ENCODE assay signal across 11 mouse cellular contexts in the genomic region with DNA sequence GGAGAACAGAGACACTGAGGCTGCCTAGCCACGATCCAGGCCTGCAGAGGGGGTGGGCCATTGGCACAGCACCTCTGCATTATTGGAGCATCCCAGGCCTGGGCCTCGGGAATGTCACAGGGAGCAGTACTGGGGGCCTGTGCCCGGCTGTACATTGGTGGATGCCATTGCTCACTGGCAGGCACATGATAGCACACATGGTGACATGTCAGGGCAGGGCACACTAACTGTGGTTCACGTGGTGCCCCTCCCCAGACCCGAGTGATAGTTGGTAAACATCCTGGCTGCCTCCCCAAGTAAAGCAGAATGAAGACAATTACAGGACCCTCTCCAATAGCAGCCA. TPM values are rescaled to one million over a fixed set of nuclear protein-coding genes. Genes with fewer than 3 reads are reported as not detected.
DNase-seq lines count a peak whose midpoint lies in the region; ATAC-seq and TF ChIP-seq lines count a peak whose summit lies in the region.
"Had no signal": no experiment of that assay in that cellular context is flagged by ENCODE, and none has a peak within 500 bp of the region (broad histone marks: within the 10 kb centered on the region; RNA-seq: fewer than 3 reads in every experiment).

No protein-coding gene starts in this region.

- 77% methylated on average over 5 of the region's 5 CpGs for WGBS in liver, embryonic 13.5 days (ENCODE audit: insufficient replicate concordance)
- 83% methylated on average over 5 of the region's 5 CpGs for WGBS in liver, embryonic 11.5 days
- WGBS in embryonic facial prominence, embryonic 10.5 days, result 84% methylated on average over 5 of the region's 5 CpGs

- peak overlapping the region; percentile 96; the same call in 1 of the 2 replicates for H3K4me3 ChIP-seq in gastrocnemius, adult 2 months
- 0 out of 2 replicates have a peak overlapping the region, but pooled peaks have one; percentile 90 for H3K4me3 ChIP-seq in liver, embryonic 13.5 days (replicated peaks)
- no peak overlapping the region for H3K4me3 ChIP-seq in liver, embryonic 11.5 days (ENCODE audit: low read depth, low read length)
- H3K4me3 ChIP-seq in C2C12 (ENCODE audit: insufficient read depth, poor library complexity, severe bottlenecking), result no peak overlapping the region
- peak overlapping the region; percentile 99 for H3K4me3 ChIP-seq in embryonic facial prominence, embryonic 10.5 days

- H3K4me1 ChIP-seq in liver, embryonic 13.5 days (replicated peaks), result peaks cover 36% of the 10 kb centered on the region
- H3K4me1 ChIP-seq in liver, embryonic 11.5 days (replicated peaks; ENCODE audit: control insufficient read depth, insufficient read depth, low read length), result peaks cover 12% of the 10 kb centered on the region
- H3K4me1 ChIP-seq in embryonic facial prominence, embryonic 10.5 days, result peaks cover 25% of the 10 kb centered on the region

- no peak overlapping the region for H3K27ac ChIP-seq in gastrocnemius, adult 2 months
- no peak overlapping the region for H3K27ac ChIP-seq in liver, embryonic 13.5 days
- no peak overlapping the region for H3K27ac ChIP-seq in liver, embryonic 11.5 days (ENCODE audit: low read depth, low read length)
- no peak overlapping the region for H3K27ac ChIP-seq in embryonic facial prominence, embryonic 10.5 days (replicated peaks)

- no peaks in the 10 kb centered on the region for H3K27me3 ChIP-seq in liver, embryonic 13.5 days
- no peaks in the 10 kb centered on the region for H3K27me3 ChIP-seq in liver, embryonic 11.5 days (replicated peaks; ENCODE audit: control insufficient read depth, insufficient read depth, low read length)
- H3K27me3 ChIP-seq in C2C12 (ENCODE audit: control insufficient read depth, insufficient read depth, insufficient read length), result no peaks in the 10 kb centered on the region
- H3K27me3 ChIP-seq in embryonic facial prominence, embryonic 10.5 days (replicated peaks; ENCODE audit: low read depth, poor library complexity, severe bottlenecking), result no peaks in the 10 kb centered on the region

- H3K79me2 ChIP-seq in C2C12 (ENCODE audit: control insufficient read depth, insufficient read depth), result peaks cover 36% of the 10 kb centered on the region

- H3K9ac ChIP-seq in liver, embryonic 13.5 days, result peak overlapping the region; percentile 88; the same call in 1 of the 2 replicates
- H3K9ac ChIP-seq in liver, embryonic 11.5 days (ENCODE audit: low read depth, low read length), result no peak overlapping the region; the same call in 1 of the 2 replicates

- H3K9me3 ChIP-seq in liver, embryonic 13.5 days (replicated peaks), result no peaks in the 10 kb centered on the region
- no peaks in the 10 kb centered on the region for H3K9me3 ChIP-seq in liver, embryonic 11.5 days (ENCODE audit: control insufficient read depth, low read length)
- H3K9me3 ChIP-seq in embryonic facial prominence, embryonic 10.5 days, result no peaks in the 10 kb centered on the region

- H3K4me2 ChIP-seq in liver, embryonic 13.5 days, result peak overlapping the region; percentile 96
- H3K4me2 ChIP-seq in liver, embryonic 11.5 days, result no peak overlapping the region; the same call in 1 of the 2 replicates

- intact Hi-C loops in gastrocnemius, adult 2 months (cut with DNase I), result no loop called here

- peaks cover 57% of the 10 kb centered on the region for H3K36me3 ChIP-seq in liver, embryonic 13.5 days
- peaks cover 40% of the 10 kb centered on the region for H3K36me3 ChIP-seq in liver, embryonic 11.5 days (ENCODE audit: control insufficient read depth, insufficient read depth, low read length)
- peaks cover 26% of the 10 kb centered on the region for H3K36me3 ChIP-seq in C2C12 (ENCODE audit: control insufficient read depth, insufficient read depth)
- peaks cover 71% of the 10 kb centered on the region for H3K36me3 ChIP-seq in embryonic facial prominence, embryonic 10.5 days (replicated peaks)

- ATAC-seq in liver, embryonic 13.5 days (ENCODE audit: low read depth), result no peak
- no peak for ATAC-seq in liver, embryonic 11.5 days (replicated peaks; ENCODE audit: low FRiP score)

- TF ChIP-seq CTCF in gastrocnemius, adult 2 months (IDR thresholded peaks at IDR 0.05), result no peak
- no peak for TF ChIP-seq CTCF in C2C12 (IDR thresholded peaks at IDR 0.05; ENCODE audit: control insufficient read depth, insufficient read depth, insufficient read length)

- H3K79me3 ChIP-seq in C2C12 (ENCODE audit: low read depth), result peaks cover 18% of the 10 kb centered on the region

- DNase-seq in gastrocnemius, adult 2 months, result no peak
- DNase-seq in gastrocnemius, postnatal 10 days, result no peak
- no peak for DNase-seq in liver, embryonic 13.5 days
- no peak for DNase-seq in liver, embryonic 11.5 days (ENCODE audit: low spot score)
- DNase-seq in embryonic facial prominence, embryonic 10.5 days (ENCODE audit: low spot score), result no peak
- DNase-seq in adrenal gland, postnatal 36 days, result no peak
- DNase-seq: adrenal gland, postnatal 10 days; heart, postnatal 4 days; kidney, postnatal 14 days; right cerebral cortex, postnatal 4 days had no signal

- H3ac ChIP-seq in C2C12 (ENCODE audit: control insufficient read depth, insufficient read length, low read depth), result peak overlapping the region; percentile 32

TF ChIP-seq in C2C12, 6 proteins besides CTCF, POLR2A, EP300 and RAD21:
- TF ChIP-seq MYOG (IDR thresholded peaks at IDR 0.05; ENCODE audit: control insufficient read depth, extremely low read depth, insufficient read length) (no peak), FOSL1 (IDR thresholded peaks at IDR 0.05; ENCODE audit: insufficient read depth, low read length, poor library complexity, severe bottlenecking) (no peak), MAX (IDR thresholded peaks at IDR 0.05) (no peak), CEBPB (IDR thresholded peaks at IDR 0.05; ENCODE audit: low read depth) (no peak)

RNA-seq across cellular contexts. Expression of gene Dda1, which starts 1.9 kb away (rescaled TPM):
- total RNA-seq in gastrocnemius, adult 2 months (2021), result 10 to 100 TPM; 26.8 to 31.1 TPM
- 10 to 100 TPM; 34.8 to 35.8 TPM for total RNA-seq in gastrocnemius, postnatal 10 days (2021)
- polyA plus RNA-seq in liver, embryonic 13.5 days (2015; fragmentation: Nextera tagmentation; extraction: Ambion mirVana), result 50.9 and 51.6 TPM in 2 replicates
- polyA plus RNA-seq in liver, embryonic 11.5 days (2014; fragmentation: Nextera tagmentation; extraction: Ambion mirVana), result 94.1 and 98.2 TPM in 2 replicates
- polyA plus RNA-seq in C2C12 (2012; fragmentation: generic; extraction: Trizol), result 104 TPM
- 131 and 134 TPM in 2 replicates for polyA plus RNA-seq in embryonic facial prominence, embryonic 10.5 days (2016; fragmentation: Nextera tagmentation; extraction: Ambion mirVana)
- total RNA-seq in adrenal gland, postnatal 36 days (2021), result 10 to 100 TPM; 57.7 to 62.3 TPM

RNA-seq across cellular contexts. Expression of gene Mrpl34, which starts 6.1 kb away (rescaled TPM):
- total RNA-seq in gastrocnemius, adult 2 months (2021), result 10 to 100 TPM; 59.1 to 84.3 TPM
- 10 to 100 TPM; 34.7 to 39.7 TPM for total RNA-seq in gastrocnemius, postnatal 10 days (2021)
- 154 and 157 TPM in 2 replicates for polyA plus RNA-seq in liver, embryonic 13.5 days (2015; fragmentation: Nextera tagmentation; extraction: Ambion mirVana)
- 215 and 229 TPM in 2 replicates for polyA plus RNA-seq in liver, embryonic 11.5 days (2014; fragmentation: Nextera tagmentation; extraction: Ambion mirVana)
- 121 TPM for polyA plus RNA-seq in C2C12 (2012; fragmentation: generic; extraction: Trizol)
- 223 and 236 TPM in 2 replicates for polyA plus RNA-seq in embryonic facial prominence, embryonic 10.5 days (2016; fragmentation: Nextera tagmentation; extraction: Ambion mirVana)
- 100 to 1,000 TPM in 1 of 2 experiments, 10 to 100 TPM in 1; 91.9 to 111 TPM for total RNA-seq in adrenal gland, postnatal 36 days (2021)

RNA-seq across cellular contexts. Expression of gene Abhd8, which starts 7.4 kb away (rescaled TPM):
- 10 to 100 TPM; 22.5 to 24.9 TPM for total RNA-seq in gastrocnemius, adult 2 months (2021)
- 10 to 100 TPM; 36.1 to 38.9 TPM for total RNA-seq in gastrocnemius, postnatal 10 days (2021)
- polyA plus RNA-seq in liver, embryonic 13.5 days (2015; fragmentation: Nextera tagmentation; extraction: Ambion mirVana), result 12.3 and 13.2 TPM in 2 replicates
- polyA plus RNA-seq in liver, embryonic 11.5 days (2014; fragmentation: Nextera tagmentation; extraction: Ambion mirVana), result 20.6 and 21.4 TPM in 2 replicates
- 73.6 TPM for polyA plus RNA-seq in C2C12 (2012; fragmentation: generic; extraction: Trizol)
- 66.4 and 69.4 TPM in 2 replicates for polyA plus RNA-seq in embryonic facial prominence, embryonic 10.5 days (2016; fragmentation: Nextera tagmentation; extraction: Ambion mirVana)
- 10 to 100 TPM; 56.6 to 81.2 TPM for total RNA-seq in adrenal gland, postnatal 36 days (2021)

RNA-seq across cellular contexts. Expression of gene Ano8, which starts 14.9 kb away (rescaled TPM):
- 10 to 100 TPM; 16.0 to 17.0 TPM for total RNA-seq in gastrocnemius, adult 2 months (2021)
- 10 to 100 TPM; 16.6 to 20.1 TPM for total RNA-seq in gastrocnemius, postnatal 10 days (2021)
- polyA plus RNA-seq in liver, embryonic 13.5 days (2015; fragmentation: Nextera tagmentation; extraction: Ambion mirVana), result 0.12 and 0.14 TPM in 2 replicates
- polyA plus RNA-seq in liver, embryonic 11.5 days (2014; fragmentation: Nextera tagmentation; extraction: Ambion mirVana), result 0.60 and 0.96 TPM in 2 replicates
- polyA plus RNA-seq in C2C12 (2012; fragmentation: generic; extraction: Trizol), result 22.1 TPM
- 2.4 and 3.2 TPM in 2 replicates for polyA plus RNA-seq in embryonic facial prominence, embryonic 10.5 days (2016; fragmentation: Nextera tagmentation; extraction: Ambion mirVana)
- 10 to 100 TPM; 14.0 to 15.1 TPM for total RNA-seq in adrenal gland, postnatal 36 days (2021)

RNA-seq across cellular contexts. Expression of gene Gtpbp3, which starts 17.0 kb away (rescaled TPM):
- 10 to 100 TPM; 10.1 to 10.7 TPM for total RNA-seq in gastrocnemius, adult 2 months (2021)
- 10 to 100 TPM in 1 of 2 experiments, 1 to 10 TPM in 1; 8.8 to 12.4 TPM for total RNA-seq in gastrocnemius, postnatal 10 days (2021)
- 6.8 and 7.3 TPM in 2 replicates for polyA plus RNA-seq in liver, embryonic 13.5 days (2015; fragmentation: Nextera tagmentation; extraction: Ambion mirVana)
- polyA plus RNA-seq in liver, embryonic 11.5 days (2014; fragmentation: Nextera tagmentation; extraction: Ambion mirVana), result 9.5 and 10.4 TPM in 2 replicates
- polyA plus RNA-seq in C2C12 (2012; fragmentation: generic; extraction: Trizol), result 21.4 TPM
- polyA plus RNA-seq in embryonic facial prominence, embryonic 10.5 days (2016; fragmentation: Nextera tagmentation; extraction: Ambion mirVana), result 24.5 and 25.3 TPM in 2 replicates
- total RNA-seq in adrenal gland, postnatal 36 days (2021), result 10 to 100 TPM; 22.5 to 23.1 TPM

Comparison
In these comparisons a context has a peak if more than half of its experiments do, and no peak if none do; other contexts are left out.
1. H3K4me3 ChIP-seq: peak in gastrocnemius, adult 2 months (single experiment), liver, embryonic 13.5 days (single experiment) and embryonic facial prominence, embryonic 10.5 days (single experiment); none in liver, embryonic 11.5 days (single experiment) and C2C12 (single experiment).